Mouse (Mus musculus) myocyte (in vitro differentiated cells): Measurements from ENCODE around the gene Gpr157.

ENCODE experiments used
- MAX ChIP-seq: IDR thresholded peaks from one replicate; pipeline ENCODE4 v1.6.1; 2011; ENCODE audit warnings: low read depth, mild to moderate bottlenecking, control low read depth
- MYOG ChIP-seq, 3 experiments: IDR thresholded peaks; one replicate each; pipeline ENCODE4 v1.6.1; 2011; ENCODE audit warnings: control low read depth in 2 of 3, low read depth in 2 of 3, mild to moderate bottlenecking in 2 of 3; ENCODE audit not compliant: insufficient read length in 2 of 3, control insufficient read depth in 1 of 3, insufficient read depth in 1 of 3
- POLR2A ChIP-seq: IDR thresholded peaks from one replicate; pipeline ENCODE4 v1.6.1; 2011; ENCODE audit warnings: low read depth, mild to moderate bottlenecking, control low read depth, moderate library complexity; ENCODE audit not compliant: insufficient read length
- POLR2AphosphoS2 ChIP-seq: IDR thresholded peaks from one replicate; pipeline ENCODE4 v1.6.1; 2011; ENCODE audit warnings: low read depth, control low read depth; ENCODE audit not compliant: insufficient read length
- TCF12 ChIP-seq: IDR thresholded peaks from one replicate; pipeline ENCODE4 v1.6.1; 2011; ENCODE audit warnings: mild to moderate bottlenecking, control low read depth; ENCODE audit not compliant: poor library complexity, insufficient read depth, severe bottlenecking
- TCF3 ChIP-seq: IDR thresholded peaks from one replicate; pipeline ENCODE4 v1.6.1; 2011; ENCODE audit warnings: low read depth, control low read depth; ENCODE audit not compliant: insufficient read length
- USF1 ChIP-seq: IDR thresholded peaks from one replicate; pipeline ENCODE4 v1.6.1; 2011; ENCODE audit warnings: low read depth, mild to moderate bottlenecking, control low read depth, moderate library complexity

DNA sequence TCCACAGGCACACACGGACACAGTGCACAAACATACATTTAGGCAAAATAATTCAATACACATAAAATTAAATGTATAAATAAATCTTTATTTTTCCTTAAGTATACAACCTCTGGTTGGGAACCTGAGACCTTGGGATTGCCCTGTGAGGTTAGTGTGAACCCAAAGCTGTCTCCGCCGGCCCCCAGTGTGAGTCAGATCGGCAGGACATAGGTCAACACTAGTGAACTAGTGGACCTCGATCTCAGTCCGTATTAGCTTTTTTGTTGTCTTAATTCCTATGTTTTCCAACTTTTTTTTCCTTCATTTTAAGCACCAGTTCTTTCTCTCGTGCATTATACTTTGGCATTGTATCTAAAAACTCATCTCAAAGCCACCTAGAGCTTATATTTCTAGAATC, 40.7 kb downstream of the Gpr157 start:
- no peak for TF ChIP-seq TCF3
- no peak for TF ChIP-seq TCF12
- TF ChIP-seq POLR2A, result no peak
- TF ChIP-seq MYOG (IDR thresholded peaks at IDR 0.05; ENCODE audit: control insufficient read depth in 1 of 3, insufficient read depth in 1 of 3, insufficient read length in 2 of 3, low read depth in 2 of 3), result no peak
- TF ChIP-seq POLR2AphosphoS2, result no peak
- no peak for TF ChIP-seq USF1
- no peak for TF ChIP-seq MAX
